Comparison of ENCODE assay signal across 8 mouse cellular contexts in genomic region chr7:98968082-98968674, GRCm38 (mm10).
DNase-seq lines count a peak whose midpoint lies in the region; ATAC-seq lines count a peak whose summit lies in the region.

No protein-coding gene starts in this region.

- H3K4me3 ChIP-seq in hindbrain, embryonic 12.5 days: no peak overlapping the region

- 0 out of 2 replicates have a peak, but pooled peaks cover 3% of the 10 kb centered on the region for H3K27me3 ChIP-seq in hindbrain, embryonic 12.5 days

- peaks cover 8% of the 10 kb centered on the region for H3K4me1 ChIP-seq in hindbrain, embryonic 12.5 days

- no peak for ATAC-seq in hindbrain, embryonic 12.5 days (ENCODE audit: low FRiP score)
- ATAC-seq in inflammation-experienced regulatory T-cells, adult 6 months: no peak

- H3K27ac ChIP-seq in hindbrain, embryonic 12.5 days: peak overlapping the region; percentile 30; the same call in 1 of the 2 replicates

- 15% methylated on average over 16 of the region's 16 CpGs for WGBS in hindbrain, embryonic 12.5 days

- peak overlapping the region; percentile 33 for H3K4me2 ChIP-seq in hindbrain, embryonic 12.5 days (replicated peaks)

- no peak overlapping the region for H3K9ac ChIP-seq in hindbrain, embryonic 12.5 days

- H3K36me3 ChIP-seq in hindbrain, embryonic 12.5 days: no peaks in the 10 kb centered on the region

- peaks cover 3% of the 10 kb centered on the region; the same call in 1 of the 2 replicates for H3K9me3 ChIP-seq in hindbrain, embryonic 12.5 days (replicated peaks)

- intact Hi-C loops in left cerebral cortex, postnatal 14 days (cut with DNase I): no loop called here
- intact Hi-C loops in left cerebral cortex, postnatal 10 days (cut with DNase I): no loop called here

- peak; percentile 35 for DNase-seq in cerebellum, adult 9-10 months
- no peak for DNase-seq in cerebellum, adult 8-10 months
- DNase-seq in left cerebral cortex, postnatal 14 days (ENCODE audit: low spot score in 2 of 2): peak; percentile 24 to 28
- no peak for DNase-seq in left cerebral cortex, postnatal 10 days (ENCODE audit: extremely low spot score in 1 of 2, low spot score in 2 of 2)
- peak; percentile 23 for DNase-seq in right cerebral cortex, postnatal 25 days
- DNase-seq in layer of hippocampus, adult 8-10 months (ENCODE audit: low spot score in 2 of 2): no peak

Comparison
In these comparisons a context has a peak if more than half of its experiments do, and no peak if none do; other contexts are left out.
1. DNase-seq: peak in cerebellum, adult 9-10 months (single experiment), left cerebral cortex, postnatal 14 days (2 of 2) and right cerebral cortex, postnatal 25 days (single experiment); none in cerebellum, adult 8-10 months (single experiment), left cerebral cortex, postnatal 10 days (0 of 2) and layer of hippocampus, adult 8-10 months (0 of 2).